8 mouse cellular contexts compared by ENCODE assay signal in the genomic region with DNA sequence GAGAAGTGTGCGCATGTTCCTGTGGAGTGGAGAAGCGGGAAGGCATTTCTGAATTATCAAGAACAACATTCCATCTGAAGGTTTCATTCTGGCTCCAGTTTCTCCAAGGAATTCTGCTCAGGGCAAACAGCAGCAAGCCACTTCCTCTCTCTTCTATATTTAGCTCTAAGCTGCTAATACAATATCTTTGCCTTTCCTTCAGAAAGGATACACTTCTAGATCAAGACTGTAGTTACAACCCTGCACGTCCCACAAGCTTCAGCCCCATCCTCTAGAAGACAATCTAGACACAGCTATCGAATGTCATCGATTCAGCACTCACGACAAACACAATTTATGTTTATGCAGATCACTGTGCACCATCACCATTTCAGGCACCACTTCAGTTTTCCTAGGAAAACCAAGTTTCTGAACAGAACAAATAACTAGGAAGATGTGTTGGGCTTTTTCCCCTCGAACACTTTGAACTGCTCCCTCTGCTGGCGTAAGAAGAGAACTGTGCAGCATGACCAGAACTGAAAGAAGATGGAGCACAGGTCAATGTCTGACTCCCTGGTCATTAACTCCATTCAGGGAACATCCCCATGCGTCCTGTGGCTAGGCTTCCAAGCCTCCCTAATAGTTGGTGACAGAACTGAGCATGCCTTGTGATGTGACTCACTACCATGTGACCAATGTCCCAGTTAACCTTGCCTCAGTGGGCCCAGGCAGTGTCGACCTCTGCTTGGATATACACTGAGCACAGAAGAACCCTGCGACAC. TPM values are rescaled to one million over a fixed set of nuclear protein-coding genes. Genes with fewer than 3 reads are reported as not detected.
A peak's percentile ranks its signal among the peaks of the same experiment; 100 is the strongest.
DNase-seq lines count a peak whose midpoint lies in the region; ATAC-seq and TF ChIP-seq lines count a peak whose summit lies in the region.

No protein-coding gene starts in this region.

- TF ChIP-seq CTCF in cortical plate, adult 2 months (IDR thresholded peaks at IDR 0.05; ENCODE audit: extremely low read depth, insufficient read depth, low read length) = peak; percentile 67
- TF ChIP-seq CTCF in kidney, adult 2 months (conservative IDR thresholded peaks at IDR 0.05; ENCODE audit: insufficient read depth, insufficient read length, low read depth, low read length) = peak; percentile 78

- DNase-seq in T-cell, adult 2 months (ENCODE audit: low spot score) = peak; percentile 26
- DNase-seq in kidney, adult 2 months = peak; percentile 84
- DNase-seq in lung, adult 18-20 months = peak; percentile 56 to 59
- peak; percentile 47 for DNase-seq in thymus, postnatal 14 days

- H3K36me3 ChIP-seq in heart, embryonic 11.5 days (ENCODE audit: control insufficient read depth, insufficient read depth, low read length) = no peaks in the 10 kb centered on the region
- H3K36me3 ChIP-seq in kidney, adult 2 months (ENCODE audit: control insufficient read depth, insufficient read depth, low read length) = no peaks in the 10 kb centered on the region
- peaks cover 2% of the 10 kb centered on the region; the same call in 1 of the 2 replicates for H3K36me3 ChIP-seq in neural tube, embryonic 13.5 days

- H3K4me2 ChIP-seq in heart, embryonic 11.5 days = peak overlapping the region; percentile 50
- H3K4me2 ChIP-seq in neural tube, embryonic 13.5 days = no peak overlapping the region

- ATAC-seq in CD4-positive, CD25-positive, alpha-beta regulatory T cell, adult 4 months = peak; percentile 77
- peak; percentile 49; the same call in 1 of the 2 replicates for ATAC-seq in heart, embryonic 11.5 days (replicated peaks; ENCODE audit: insufficient number of reproducible peaks, low FRiP score, low TSS enrichment)
- ATAC-seq in neural tube, embryonic 13.5 days (ENCODE audit: low read depth) = no peak

- H3K9ac ChIP-seq in heart, embryonic 11.5 days (ENCODE audit: low read depth, low read length) = no peak overlapping the region; the same call in 1 of the 2 replicates
- H3K9ac ChIP-seq in neural tube, embryonic 13.5 days = no peak overlapping the region

- peaks cover 3% of the 10 kb centered on the region for H3K4me1 ChIP-seq in cortical plate, adult 2 months (ENCODE audit: control insufficient read depth, insufficient read depth, low read length)
- peaks cover 11% of the 10 kb centered on the region; the same call in 1 of the 2 replicates for H3K4me1 ChIP-seq in heart, embryonic 11.5 days (ENCODE audit: control insufficient read depth, insufficient read depth, low read length)
- peaks cover 33% of the 10 kb centered on the region for H3K4me1 ChIP-seq in kidney, adult 2 months (ENCODE audit: control insufficient read depth, insufficient read depth, low read length)
- peaks cover 19% of the 10 kb centered on the region; the same call in 1 of the 2 replicates for H3K4me1 ChIP-seq in neural tube, embryonic 13.5 days (replicated peaks)

- no peak for TF ChIP-seq POLR2A in cortical plate, adult 2 months (IDR thresholded peaks at IDR 0.05; ENCODE audit: extremely low read depth, insufficient read depth, low read length)
- no peak for TF ChIP-seq POLR2A in kidney, adult 2 months (IDR thresholded peaks at IDR 0.05; ENCODE audit: low read depth, low read length)

- 41% methylated on average over 11 of the region's 11 CpGs for WGBS in heart, embryonic 11.5 days (ENCODE audit: insufficient replicate concordance)
- WGBS in kidney, adult 2 months = 36% methylated on average over 11 of the region's 11 CpGs
- WGBS in neural tube, embryonic 13.5 days = 57% methylated on average over 11 of the region's 11 CpGs

- no peaks in the 10 kb centered on the region for H3K9me3 ChIP-seq in heart, embryonic 11.5 days (replicated peaks; ENCODE audit: control insufficient read depth, low read length)
- no peaks in the 10 kb centered on the region for H3K9me3 ChIP-seq in neural tube, embryonic 13.5 days

- no peak overlapping the region for H3K4me3 ChIP-seq in cortical plate, adult 2 months (ENCODE audit: insufficient read depth, low read length)
- H3K4me3 ChIP-seq in heart, embryonic 11.5 days (ENCODE audit: low read depth, low read length) = no peak overlapping the region
- no peak overlapping the region for H3K4me3 ChIP-seq in kidney, adult 2 months (ENCODE audit: insufficient read depth, low read depth, low read length)
- no peak overlapping the region for H3K4me3 ChIP-seq in neural tube, embryonic 13.5 days

- no peaks in the 10 kb centered on the region for H3K27me3 ChIP-seq in heart, embryonic 11.5 days (ENCODE audit: control insufficient read depth, insufficient read depth, low read length)
- H3K27me3 ChIP-seq in kidney, adult 2 months (replicated peaks; ENCODE audit: control insufficient read depth, insufficient read depth, low read length) = no peaks in the 10 kb centered on the region
- H3K27me3 ChIP-seq in neural tube, embryonic 13.5 days = no peaks in the 10 kb centered on the region

- 0 out of 2 replicates have a peak overlapping the region, but pooled peaks have one; percentile 12 for H3K27ac ChIP-seq in cortical plate, adult 2 months (ENCODE audit: insufficient read depth, low read length)
- peak overlapping the region; percentile 54 for H3K27ac ChIP-seq in heart, embryonic 11.5 days (ENCODE audit: low read depth, low read length)
- H3K27ac ChIP-seq in kidney, adult 2 months (ENCODE audit: insufficient read depth, low read depth, low read length) = peak overlapping the region; percentile 96
- 0 out of 2 replicates have a peak overlapping the region, but pooled peaks have one; percentile 13 for H3K27ac ChIP-seq in neural tube, embryonic 13.5 days (replicated peaks)

RNA-seq across cellular contexts. Expression of gene Osbpl9, which starts 54.6 kb away (rescaled TPM):
- 100 to 1,000 TPM in 1 of 2 experiments, 10 to 100 TPM in 1; 99.7 to 109 TPM for polyA plus RNA-seq in CD4-positive, CD25-positive, alpha-beta regulatory T cell, adult 4 months (2017; shearing (Covaris generic))
- polyA plus RNA-seq in cortical plate, adult 2 months (2012; rRNA removed) = 54.2 and 59.7 TPM in 2 replicates
- 46.2 and 56.0 TPM in 2 replicates for polyA plus RNA-seq in heart, embryonic 11.5 days (2014; fragmentation: Nextera tagmentation; extraction: Ambion mirVana)
- polyA plus RNA-seq in kidney, adult 2 months (2012; rRNA removed) = 182 and 201 TPM in 2 replicates
- polyA plus RNA-seq in neural tube, embryonic 13.5 days (2015; fragmentation: Nextera tagmentation; extraction: Ambion mirVana) = 97.0 and 105 TPM in 2 replicates

Comparison
In these comparisons a context has a peak if more than half of its experiments do, and no peak if none do; other contexts are left out.
1. DNase-seq: peak in every context shown above with its lines; median percentile 84 in kidney, adult 2 months; 58 in lung, adult 18-20 months; 47 in thymus, postnatal 14 days; 26 in T-cell, adult 2 months.
2. H3K27ac ChIP-seq: peak in every context shown above with its lines; median percentile 96 in kidney, adult 2 months; 54 in heart, embryonic 11.5 days; 13 in neural tube, embryonic 13.5 days; 12 in cortical plate, adult 2 months.